Mouse (Mus musculus) liver, embryonic 14.5 days (tissue): Measurements from ENCODE around the gene Mrpl33. TPM values are rescaled to one million over a fixed set of nuclear protein-coding genes. Genes with fewer than 3 reads are reported as not detected.

Source experiments
- ATAC-seq: fragments of 200-750 bp; cut with Nextera tagmentation; 2 replicates; pipeline ENCODE4 v1.8.0; 2017; ENCODE audit warnings: moderate number of reproducible peaks, mild to moderate bottlenecking, moderate library complexity; ENCODE audit not compliant: insufficient read depth
- DNase-seq, 3 experiments: peaks; one replicate each; pipeline ENCODE4 v3.0.0-alpha.2; 2012 to 2013; ENCODE audit warnings: low read depth in 3 of 3, low spot score in 3 of 3
- H3K27ac ChIP-seq: fragments of 300-500 bp; sonication (generic); 2 replicates; pipeline ENCODE4 v1.5.1; 2014; ENCODE audit warnings: moderate library complexity, mild to moderate bottlenecking, control low read depth, inconsistent platforms
- H3K27me3 ChIP-seq: fragments of 300-500 bp; sonication (generic); 2 replicates; pipeline ENCODE4 v1.6.1; 2014; ENCODE audit warnings: mild to moderate bottlenecking, low read length, moderate library complexity; ENCODE audit not compliant: control insufficient read depth, insufficient read depth
- H3K36me3 ChIP-seq: fragments of 300-500 bp; sonication (generic); replicated peaks from 2 replicates; pipeline ENCODE4 v1.6.1; 2014; ENCODE audit warnings: low read depth; ENCODE audit not compliant: control insufficient read depth, insufficient read depth
- H3K4me1 ChIP-seq, 2 experiments: fragments of 200-500 bp in 1 of 2; fragments of 300-500 bp in 1 of 2; sonication (generic) in 1 of 2; replicated peaks; 2 replicates each; pipeline ENCODE4 v1.6.1; 2012 to 2014; ENCODE audit warnings: antibody characterized with exemption in 1 of 2, inconsistent platforms in 1 of 2, low read length in 1 of 2; ENCODE audit not compliant: control insufficient read depth in 2 of 2, insufficient read depth in 2 of 2
- H3K4me2 ChIP-seq: fragments of 300-500 bp; sonication (generic); 2 replicates; pipeline ENCODE4 v1.6.1; 2014; ENCODE audit warnings: low read depth, mild to moderate bottlenecking, control low read depth, moderate library complexity
- H3K4me3 ChIP-seq, 2 experiments: fragments of 200-500 bp in 1 of 2; fragments of 300-500 bp in 1 of 2; sonication (generic) in 1 of 2; 2 replicates each; pipeline ENCODE4 v1.5.1; 2012 to 2014; ENCODE audit warnings: low read depth in 2 of 2, low read length in 2 of 2, mild to moderate bottlenecking in 2 of 2, control low read depth in 1 of 2, inconsistent platforms in 1 of 2, moderate library complexity in 1 of 2; ENCODE audit not compliant: insufficient read depth in 1 of 2
- H3K9ac ChIP-seq: fragments of 300-500 bp; sonication (generic); replicated peaks from 2 replicates; pipeline ENCODE4 v1.6.1; 2014; ENCODE audit warnings: mild to moderate bottlenecking, control low read depth, moderate library complexity
- H3K9me3 ChIP-seq: fragments of 300-500 bp; sonication (generic); 2 replicates; pipeline ENCODE4 v1.6.1; 2016; ENCODE audit warnings: low read length, mixed read lengths; ENCODE audit not compliant: control insufficient read depth
- CTCF ChIP-seq: IDR thresholded peaks from 2 replicates; pipeline ENCODE4 v1.5.1; 2016; ENCODE audit warnings: antibody characterized with exemption, low read depth, control low read depth
- EP300 ChIP-seq: IDR thresholded peaks from 2 replicates; pipeline ENCODE4 v1.6.1; 2016; ENCODE audit warnings: antibody characterized with exemption, low read depth
- WGBS: fragments of 180-500 bp; shearing (Covaris S2); extraction: QIAGEN DNeasy Blood & Tissue Kit; methylation state at CpG from one replicate; pipeline ENCODE4 v1.1.7; 2014; ENCODE audit not compliant: insufficient replicate concordance; 5-methylcytosine and 5-hydroxymethylcytosine counted together
- polyA plus RNA-seq, 2 experiments: library from polyadenylated mRNA; depleted of rRNA in 1 of 2; stranded (reverse) in 1 of 2; unstranded in 1 of 2; fragments of >200 nt; fragmentation: Nextera tagmentation in 1 of 2; extraction: Ambion mirVana in 1 of 2; gene quantifications; 2 replicates each; pipeline versions ENCODE4 v1.2.1 to v1.2.3; 2012 to 2014

The Mrpl33 gene
- polyA plus RNA-seq, 2 experiments, result 80.0 to 219 TPM

DNA sequence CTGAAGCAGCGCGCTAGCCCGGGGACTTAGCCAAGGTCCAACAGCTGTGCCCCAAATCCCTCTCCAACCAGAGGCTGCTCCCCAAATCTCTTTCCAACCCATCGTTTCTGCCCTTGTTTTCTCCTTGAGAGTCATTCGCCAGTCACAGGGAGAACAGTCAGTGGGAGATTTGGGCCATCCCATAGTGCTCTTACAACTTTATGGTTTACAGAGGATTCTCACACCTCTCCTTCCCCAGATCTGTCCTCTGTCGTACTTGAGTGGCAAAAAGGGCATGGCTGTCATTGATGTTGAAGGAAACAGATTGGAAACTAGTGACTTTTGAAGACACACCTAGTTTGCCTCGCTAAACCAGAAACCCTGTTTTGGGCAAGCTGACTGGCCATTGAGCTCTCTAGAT lies 32.8 kb upstream of the Mrpl33 start:
- no peak for DNase-seq
- no peak overlapping the region for H3K9ac ChIP-seq
- H3K27ac ChIP-seq, result no peak overlapping the region
- no peaks in the 10 kb centered on the region for H3K4me1 ChIP-seq
- H3K9me3 ChIP-seq, result no peaks in the 10 kb centered on the region
- no peak overlapping the region for H3K4me3 ChIP-seq
- no peaks in the 10 kb centered on the region for H3K27me3 ChIP-seq
- no peak for TF ChIP-seq CTCF
- TF ChIP-seq EP300, result no peak
- no peaks in the 10 kb centered on the region for H3K36me3 ChIP-seq
- no peak overlapping the region for H3K4me2 ChIP-seq
- no peak for ATAC-seq
- 36% methylated on average over 7 of the region's 7 CpGs for WGBS

DNA sequence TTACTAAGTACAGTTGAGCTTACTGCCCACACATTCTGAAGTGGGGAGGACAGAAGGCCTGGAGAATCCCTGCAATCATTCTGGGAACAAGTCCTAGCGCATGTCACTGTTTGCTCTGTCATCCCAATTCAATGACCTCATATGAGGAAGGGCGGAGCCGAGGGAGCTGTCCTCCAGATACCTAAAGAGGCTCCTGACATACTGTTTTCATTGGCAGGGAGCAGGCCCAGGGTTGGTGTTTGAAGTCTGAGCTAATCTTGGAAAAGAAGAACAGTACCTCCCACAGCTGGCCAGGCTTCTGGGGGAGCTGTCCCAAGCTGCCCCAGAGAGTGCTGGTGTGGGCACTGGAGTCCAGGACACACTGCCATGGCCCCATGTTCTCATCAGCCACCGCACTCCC lies 31.8 kb upstream of the Mrpl33 start:
- H3K9me3 ChIP-seq, result no peaks in the 10 kb centered on the region
- no peaks in the 10 kb centered on the region for H3K4me1 ChIP-seq
- no peaks in the 10 kb centered on the region for H3K36me3 ChIP-seq
- no peak overlapping the region for H3K4me2 ChIP-seq
- H3K9ac ChIP-seq, result no peak overlapping the region
- H3K27ac ChIP-seq, result no peak overlapping the region
- no peak for ATAC-seq
- no peak overlapping the region for H3K4me3 ChIP-seq
- TF ChIP-seq CTCF, result no peak
- TF ChIP-seq EP300, result no peak
- no peaks in the 10 kb centered on the region for H3K27me3 ChIP-seq
- 80% methylated on average over 4 of the region's 4 CpGs for WGBS
- DNase-seq, result no peak

DNA sequence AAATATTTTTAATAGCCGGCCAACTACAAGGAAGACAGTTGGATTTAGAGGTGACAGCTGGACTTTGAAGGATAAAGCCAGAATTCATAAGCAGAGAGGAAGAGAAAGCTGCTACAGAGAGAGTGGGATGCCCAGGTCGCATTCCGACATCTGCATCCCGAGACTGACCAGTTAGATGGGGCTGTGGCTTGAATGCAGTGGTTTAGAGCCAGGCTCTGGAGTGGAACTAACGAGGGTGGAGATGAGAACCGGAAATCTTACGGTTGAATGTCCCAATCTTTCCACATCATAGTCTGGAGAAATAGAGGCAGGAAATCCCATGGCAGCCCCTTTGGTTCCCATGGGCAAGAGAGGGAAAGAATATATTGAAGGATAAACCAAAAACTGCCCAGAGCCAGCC lies 30.7 kb upstream of the Mrpl33 start:
- Histone ChIP-seq H3K27ac (no peak overlapping the region), H3K4me2 (no peak overlapping the region), H3K27me3 (no peaks in the 10 kb centered on the region; the same call in 1 of the 2 replicates), H3K4me1 (no peaks in the 10 kb centered on the region), H3K9me3 (no peaks in the 10 kb centered on the region), H3K36me3 (no peaks in the 10 kb centered on the region), H3K9ac (no peak overlapping the region), H3K4me3 (no peak overlapping the region)
- DNase-seq, result no peak
- TF ChIP-seq EP300 (no peak), CTCF (no peak)
- no peak for ATAC-seq
- WGBS, result 73% methylated on average over 7 of the region's 7 CpGs

DNA sequence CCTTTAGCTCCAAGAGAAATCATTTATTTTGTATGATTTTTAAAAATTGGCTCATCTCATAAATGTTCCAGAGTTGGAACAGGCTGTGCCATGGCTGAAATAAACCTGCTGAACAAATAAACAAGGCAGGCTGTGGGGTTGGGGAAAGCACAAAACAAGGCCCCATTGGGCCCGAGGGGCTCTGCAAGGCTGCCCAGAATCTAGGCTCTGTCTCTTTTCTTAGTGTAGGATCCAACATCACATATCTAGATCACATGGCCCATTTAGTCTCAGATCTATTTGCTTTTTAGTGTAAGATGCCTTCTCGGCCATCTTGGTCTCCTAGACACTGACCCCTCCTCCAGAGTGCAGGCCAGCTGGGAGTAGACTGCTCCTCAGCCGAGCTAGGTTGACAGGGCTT lies 30.3 kb upstream of the Mrpl33 start:
- no peak for TF ChIP-seq CTCF
- Histone ChIP-seq H3K27me3 (no peaks in the 10 kb centered on the region; the same call in 1 of the 2 replicates), H3K9ac (no peak overlapping the region), H3K27ac (no peak overlapping the region), H3K4me1 (no peaks in the 10 kb centered on the region), H3K4me2 (no peak overlapping the region), H3K36me3 (no peaks in the 10 kb centered on the region), H3K4me3 (no peak overlapping the region), H3K9me3 (no peaks in the 10 kb centered on the region)
- WGBS, result 62% methylated on average over 3 of the region's 3 CpGs
- DNase-seq (no peak), ATAC-seq (no peak)

DNA sequence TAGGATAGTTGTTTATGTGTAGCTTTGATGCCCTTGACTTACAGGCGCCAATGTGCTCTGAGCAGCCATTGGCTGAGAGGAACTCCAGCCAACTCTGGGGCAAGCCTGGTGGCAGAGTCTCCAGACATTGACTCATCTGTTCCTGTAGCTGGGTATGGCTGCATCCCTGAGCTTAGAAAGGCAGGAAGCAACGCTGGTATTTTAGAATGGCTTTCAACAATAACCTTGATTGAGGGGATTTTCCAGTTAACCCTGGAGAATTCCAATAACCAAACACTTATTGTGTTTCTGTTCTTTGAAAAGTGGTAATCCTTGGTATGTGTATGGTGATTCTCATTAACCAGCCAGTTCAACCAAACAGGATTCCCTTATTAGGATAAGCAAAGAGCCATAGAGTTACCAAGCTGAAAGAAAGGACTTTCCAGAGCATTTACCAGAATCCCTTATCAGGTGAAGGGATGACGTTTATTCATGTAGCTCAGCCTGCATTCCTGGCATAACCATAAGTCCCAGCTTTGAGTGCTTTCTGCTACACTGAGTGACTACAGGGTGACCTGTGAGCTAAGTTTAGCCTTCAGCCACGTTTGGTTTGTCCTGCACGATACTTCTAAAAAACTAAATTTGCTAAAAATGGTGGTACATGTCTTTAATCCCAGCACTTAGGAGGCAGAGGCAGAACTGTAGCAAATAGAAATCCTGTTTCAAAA lies 28.6 kb upstream of the Mrpl33 start:
- H3K36me3 ChIP-seq, result no peaks in the 10 kb centered on the region
- no peak overlapping the region for H3K27ac ChIP-seq
- no peak overlapping the region for H3K4me2 ChIP-seq
- H3K4me3 ChIP-seq, result no peak overlapping the region
- no peaks in the 10 kb centered on the region for H3K4me1 ChIP-seq
- H3K9ac ChIP-seq, result no peak overlapping the region
- WGBS, result 55% methylated on average over 5 of the region's 5 CpGs
- TF ChIP-seq CTCF (no peak), EP300 (no peak)
- DNase-seq, result no peak
- no peaks in the 10 kb centered on the region; the same call in 1 of the 2 replicates for H3K27me3 ChIP-seq
- ATAC-seq, result no peak
- H3K9me3 ChIP-seq, result no peaks in the 10 kb centered on the region
